8 mouse cellular contexts compared by ENCODE assay signal in genomic region chr17:87797688-87798291, GRCm38 (mm10). TPM values are rescaled to one million over a fixed set of nuclear protein-coding genes. Genes with fewer than 3 reads are reported as not detected.
DNase-seq lines count a peak whose midpoint lies in the region; ATAC-seq and TF ChIP-seq lines count a peak whose summit lies in the region.

Kcnk12 (minus strand) TSS chr17:87797994.

- H3K9me3 ChIP-seq in forebrain, postnatal 0 days (ENCODE audit: low read length), result no peaks in the 10 kb centered on the region
- no peaks in the 10 kb centered on the region for H3K9me3 ChIP-seq in limb, embryonic 11.5 days (ENCODE audit: control insufficient read depth, low read length)
- H3K9me3 ChIP-seq in neural tube, embryonic 12.5 days, result no peaks in the 10 kb centered on the region

- peak; percentile 48 for TF ChIP-seq CTCF in forebrain, postnatal 0 days (IDR thresholded peaks at IDR 0.05; ENCODE audit: low read depth)

- H3K4me3 ChIP-seq in forebrain, postnatal 0 days (ENCODE audit: low read depth, low read length), result peak within 1 kb of the TSS; percentile 56
- peak within 1 kb of the TSS; percentile 35 for H3K4me3 ChIP-seq in limb, embryonic 11.5 days (ENCODE audit: low read depth, low read length)
- peak within 1 kb of the TSS; percentile 41 for H3K4me3 ChIP-seq in neural tube, embryonic 12.5 days

- H3K4me2 ChIP-seq in forebrain, postnatal 0 days (ENCODE audit: low read depth), result peak within 1 kb of the TSS; percentile 94
- peak within 1 kb of the TSS; percentile 73 for H3K4me2 ChIP-seq in limb, embryonic 11.5 days (ENCODE audit: low read depth, severe bottlenecking)
- H3K4me2 ChIP-seq in neural tube, embryonic 12.5 days (replicated peaks), result peak within 1 kb of the TSS; percentile 85

- peak; percentile 73 for DNase-seq in heart, adult 11 months
- DNase-seq in heart, adult 9 months (ENCODE audit: low spot score in 2 of 2), result no peak
- DNase-seq in cerebellum, adult 11-12 months, result peak; percentile 92
- peak; percentile 67 for DNase-seq in forebrain, postnatal 0 days
- peak; percentile 21 for DNase-seq in kidney, adult 18-20 months
- peak; percentile 63 for DNase-seq in limb, embryonic 11.5 days (ENCODE audit: low spot score)
- DNase-seq in adipocyte (ENCODE audit: low spot score), result no peak

- H3K36me3 ChIP-seq in forebrain, postnatal 0 days (ENCODE audit: insufficient read depth), result no peaks in the 10 kb centered on the region
- H3K36me3 ChIP-seq in limb, embryonic 11.5 days (ENCODE audit: control insufficient read depth, insufficient read depth, low read length), result no peaks in the 10 kb centered on the region
- no peaks in the 10 kb centered on the region for H3K36me3 ChIP-seq in neural tube, embryonic 12.5 days

- WGBS in forebrain, postnatal 0 days, result under 1% methylated on average over 42 of the region's 46 CpGs
- WGBS in limb, embryonic 11.5 days, result under 1% methylated on average over 46 of the region's 46 CpGs
- WGBS in neural tube, embryonic 12.5 days, result under 1% methylated on average over 46 of the region's 46 CpGs

- peaks cover 51% of the 10 kb centered on the region for H3K27me3 ChIP-seq in forebrain, postnatal 0 days (ENCODE audit: insufficient read depth, low read length)
- H3K27me3 ChIP-seq in limb, embryonic 11.5 days (ENCODE audit: control insufficient read depth, insufficient read depth, low read length), result peaks cover 53% of the 10 kb centered on the region
- H3K27me3 ChIP-seq in neural tube, embryonic 12.5 days (replicated peaks), result peaks cover 62% of the 10 kb centered on the region

- peak within 1 kb of the TSS; percentile 50 for H3K9ac ChIP-seq in forebrain, postnatal 0 days
- no peak within 1 kb of the TSS for H3K9ac ChIP-seq in limb, embryonic 11.5 days (ENCODE audit: low read length)
- peak within 1 kb of the TSS; percentile 42 for H3K9ac ChIP-seq in neural tube, embryonic 12.5 days

- no peaks in the 10 kb centered on the region for H3K4me1 ChIP-seq in forebrain, postnatal 0 days (ENCODE audit: insufficient read depth)
- peaks cover 11% of the 10 kb centered on the region for H3K4me1 ChIP-seq in limb, embryonic 11.5 days (ENCODE audit: control insufficient read depth, insufficient read depth, low read length)
- H3K4me1 ChIP-seq in neural tube, embryonic 12.5 days, result peaks cover 26% of the 10 kb centered on the region

- H3K27ac ChIP-seq in forebrain, postnatal 0 days (ENCODE audit: low read depth, low read length), result no peak within 1 kb of the TSS
- H3K27ac ChIP-seq in limb, embryonic 11.5 days (replicated peaks; ENCODE audit: low read depth, low read length), result no peak within 1 kb of the TSS
- no peak within 1 kb of the TSS for H3K27ac ChIP-seq in neural tube, embryonic 12.5 days

- ATAC-seq in forebrain, postnatal 0 days, result peak; percentile 74
- peak; percentile 28; the same call in 1 of the 2 replicates for ATAC-seq in limb, embryonic 11.5 days (ENCODE audit: insufficient number of reproducible peaks, low FRiP score, low TSS enrichment, low read depth)
- peak; percentile 70 for ATAC-seq in neural tube, embryonic 12.5 days (ENCODE audit: low FRiP score, low read depth)

RNA-seq across cellular contexts. Expression of gene Kcnk12, which starts in this region (rescaled TPM):
- total RNA-seq in forebrain, postnatal 0 days (2014; rRNA removed), result 6.9 and 7.9 TPM in 2 replicates
- polyA plus RNA-seq in forebrain, postnatal 0 days (2015; fragmentation: Nextera tagmentation; extraction: Ambion mirVana), result 3.3 and 4.5 TPM in 2 replicates
- polyA plus RNA-seq in limb, embryonic 11.5 days (2014; fragmentation: Nextera tagmentation; extraction: Ambion mirVana), result 0.07 TPM in 1 of 2 replicates, not detected in the other
- polyA plus RNA-seq in neural tube, embryonic 12.5 days (2016; fragmentation: Nextera tagmentation; extraction: Ambion mirVana), result 0.32 and 0.49 TPM in 2 replicates

Comparison
In these comparisons a context has a peak if more than half of its experiments do, and no peak if none do; other contexts are left out.
1. DNase-seq: peak in heart, adult 11 months (single experiment), cerebellum, adult 11-12 months (single experiment), forebrain, postnatal 0 days (single experiment) and kidney, adult 18-20 months (single experiment); none in heart, adult 9 months (0 of 2) and adipocyte (single experiment).
2. Peak in DNase-seq, ATAC-seq, H3K4me3 ChIP-seq and H3K4me2 ChIP-seq in limb, embryonic 11.5 days; RNA of the gene not detected or under 1 TPM.
3. Peak in ATAC-seq, H3K4me3 ChIP-seq, H3K9ac ChIP-seq and H3K4me2 ChIP-seq in neural tube, embryonic 12.5 days; RNA of the gene not detected or under 1 TPM.
4. Peak in every context shown above with its lines, with median percentiles within 50 percentile points of each other: ATAC-seq, H3K4me2 ChIP-seq and H3K4me3 ChIP-seq.